Mouse (Mus musculus) liver, adult 2 months (tissue): Measurements from ENCODE around the gene Phf7.

Experiments
- CTCF ChIP-seq: fragments of 200-500 bp; IDR thresholded peaks from 2 replicates; pipeline ENCODE4 v1.5.1; 2011; ENCODE audit warnings: low read depth, low read length, control low read depth
- POLR2A ChIP-seq: fragments of 200-500 bp; IDR thresholded peaks from 2 replicates; pipeline ENCODE4 v1.6.1; 2011; ENCODE audit warnings: low read length, control low read depth; ENCODE audit not compliant: insufficient read depth; ENCODE audit errors: extremely low read depth

DNA sequence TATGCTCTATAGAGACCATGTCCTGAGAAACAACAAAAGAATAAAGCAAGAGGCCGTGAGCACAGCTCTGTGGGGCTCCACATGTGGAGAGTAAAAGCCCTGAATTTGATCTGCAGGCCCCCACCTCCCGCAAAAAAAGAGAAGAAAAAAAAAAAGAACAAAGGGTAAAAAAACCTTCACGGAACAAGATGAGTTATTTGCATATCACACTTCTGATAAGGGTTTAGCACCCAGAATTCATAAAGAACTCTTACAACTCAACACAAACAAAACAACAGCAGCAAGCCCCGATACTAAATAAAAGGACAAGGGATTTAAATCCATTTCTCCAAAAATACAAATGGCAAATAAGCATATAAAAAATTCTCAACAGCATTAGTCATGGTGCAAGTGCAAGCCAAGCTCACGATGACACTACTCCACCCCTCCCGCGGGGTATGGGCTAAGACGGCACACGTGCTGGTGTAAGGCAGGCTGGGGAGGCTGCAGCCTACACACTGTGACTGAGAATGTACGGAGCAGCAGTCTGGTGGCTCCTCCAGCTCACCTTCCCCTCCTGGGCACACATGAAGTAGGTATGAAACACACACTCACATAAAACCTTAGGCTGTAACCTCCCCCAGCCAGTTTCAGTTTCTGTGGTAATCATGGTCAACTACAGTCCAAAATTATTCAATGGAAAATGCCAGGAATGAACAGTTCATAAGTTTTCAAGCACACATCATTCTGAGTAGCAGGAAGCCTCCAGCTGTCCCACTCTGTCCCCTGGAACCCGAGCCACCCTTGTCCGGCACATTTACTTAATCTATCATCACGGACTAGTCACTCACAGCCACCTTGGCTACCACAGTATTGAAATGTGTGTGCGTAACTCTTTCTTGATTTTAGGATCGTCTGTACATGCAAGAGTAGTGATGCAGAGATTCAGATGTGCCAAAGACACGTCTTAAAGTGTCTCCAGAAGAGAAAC is 53.3 kb downstream of the Phf7 start:
- TF ChIP-seq CTCF (no peak), POLR2A (no peak)
